Mouse (Mus musculus) B cell, adult 2 months (primary cell): ENCODE results near the gene Sfpq.
"Not testable (repeated sequence)": the region's sequence is repeated elsewhere in the genome, so short reads cannot be mapped to it uniquely, and the experiment has no call there.

Experiments used
- DNase-seq, 2 experiments: peaks; one replicate each; pipeline ENCODE4 v3.0.0; 2022

The Sfpq gene

GRCm38 (mm10) chr4:127021151-127021945 is at the start of gene Sfpq:
Sfpq (plus strand) TSS chr4:127021324.
- peak; percentile 98 to 99 for DNase-seq

- peak; percentile 51 to 59 for DNase-seq
Measured at GRCm38 (mm10) chr4:126977467-126977866, 43.7 kb upstream of the Sfpq start.

DNA sequence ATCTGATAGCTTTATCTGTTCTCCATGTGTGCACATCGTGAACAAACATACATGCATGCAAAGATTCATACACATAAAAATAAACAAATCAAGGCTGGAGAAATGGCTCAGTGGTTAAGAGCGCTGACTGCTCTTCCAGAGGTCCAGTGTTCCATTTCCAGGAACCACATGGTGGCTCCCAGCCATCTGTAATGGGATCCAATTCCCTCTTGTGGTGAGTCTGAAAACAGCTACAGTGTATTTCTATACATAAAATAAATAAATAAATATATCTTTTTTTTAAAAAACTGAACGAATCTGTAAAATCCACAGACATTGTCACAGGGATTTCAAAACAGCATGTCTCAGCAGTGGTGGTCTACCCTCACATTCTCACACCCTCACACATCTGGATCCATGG is 42.4 kb upstream of the Sfpq start:
- DNase-seq, result no peak

GRCm38 (mm10) chr4:126983321-126983720 is 37.8 kb upstream of the Sfpq start:
- DNase-seq, result no peak

DNA sequence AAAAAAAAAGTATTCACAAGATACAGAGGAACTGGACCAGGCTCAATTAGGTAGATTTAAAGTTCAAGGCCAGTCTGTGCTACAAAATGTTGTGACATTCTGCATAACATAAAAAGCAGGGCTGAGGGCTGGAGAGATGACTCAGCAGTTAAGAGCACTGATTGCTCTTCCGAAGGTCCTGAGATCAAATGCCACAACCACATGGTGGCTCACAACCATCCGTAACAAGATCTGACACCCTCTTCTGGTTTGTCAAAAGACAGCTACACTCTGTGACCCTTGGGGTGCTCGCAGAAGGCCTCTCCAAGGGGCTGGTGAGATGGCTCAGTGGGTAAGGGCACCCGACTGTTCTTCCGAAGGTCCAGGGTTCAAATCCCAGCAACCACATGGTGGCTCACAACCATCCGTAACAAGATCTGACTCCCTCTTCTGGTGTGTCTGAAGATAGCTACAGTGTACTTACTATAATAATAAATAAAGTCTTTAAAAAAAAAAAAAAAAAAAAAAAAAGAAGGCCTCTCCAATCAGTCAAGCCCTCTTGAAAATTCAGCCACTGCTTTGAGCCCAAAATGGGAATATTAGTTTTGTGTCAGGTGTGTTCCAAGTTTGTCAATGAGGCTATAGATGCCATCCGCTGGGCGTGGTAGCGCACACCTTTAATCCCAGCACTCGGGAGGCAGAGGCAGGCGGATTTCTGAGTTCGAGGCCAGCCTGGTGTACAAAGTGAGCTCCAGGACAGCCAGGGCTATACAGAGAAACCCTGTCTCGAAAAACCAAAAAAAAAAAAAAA is 37.2 kb upstream of the Sfpq start:
- not testable (repeated sequence) for DNase-seq

GRCm38 (mm10) chr4:126986768-126987167 is 34.4 kb upstream of the Sfpq start:
- DNase-seq, result peak in 1 of 2 experiments; percentile 4

DNA sequence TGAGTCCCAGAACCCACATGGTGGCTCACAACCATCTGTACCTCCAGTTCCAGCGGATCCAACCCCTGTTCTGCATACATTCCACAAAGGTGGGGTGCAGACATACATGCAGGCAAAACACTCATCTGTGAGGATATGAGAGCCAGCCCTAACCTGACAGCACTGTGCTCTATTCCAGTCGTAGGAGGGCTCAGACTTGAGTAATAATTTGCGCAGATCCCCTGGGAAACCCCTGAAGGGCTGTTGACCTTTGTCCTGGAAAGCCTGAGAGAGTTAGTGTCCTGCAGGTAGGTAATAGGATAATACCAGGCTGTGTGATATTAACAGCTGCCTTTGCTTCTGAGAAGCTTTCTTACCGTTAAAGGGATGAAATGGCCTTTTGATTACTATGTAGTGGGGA is 32.6 kb upstream of the Sfpq start:
- no peak for DNase-seq

- no peak for DNase-seq
Measured at GRCm38 (mm10) chr4:126990553-126990952, 30.6 kb upstream of the Sfpq start.

DNA sequence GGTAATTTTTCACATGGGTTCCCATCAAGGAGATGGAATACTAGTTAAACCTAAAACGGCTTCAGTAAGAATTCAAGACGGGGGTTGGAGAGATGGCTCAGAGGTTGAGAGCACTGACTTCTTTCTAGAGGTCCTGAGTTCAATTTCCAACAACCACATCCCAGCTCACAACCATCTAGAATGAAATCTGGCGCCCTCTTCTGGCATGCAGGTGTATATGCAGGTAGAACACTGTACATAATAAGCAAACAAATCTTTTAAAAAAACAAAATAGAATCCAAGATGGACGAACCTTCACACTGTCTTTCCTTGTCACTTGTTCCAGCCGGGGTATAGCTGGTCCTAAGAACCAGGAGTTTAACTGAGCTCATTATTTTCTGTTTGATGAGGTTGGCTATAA is 28.8 kb upstream of the Sfpq start:
- DNase-seq, result peak; percentile 71

GRCm38 (mm10) chr4:126999372-126999771 is 21.8 kb upstream of the Sfpq start:
- not testable (repeated sequence) for DNase-seq

GRCm38 (mm10) chr4:127000601-127001105 is 20.5 kb upstream of the Sfpq start:
- DNase-seq, result no peak

- no peak for DNase-seq
Measured at GRCm38 (mm10) chr4:127004384-127004783, 16.7 kb upstream of the Sfpq start.

GRCm38 (mm10) chr4:127005113-127005936 is 15.8 kb upstream of the Sfpq start:
- DNase-seq, result no peak

- DNase-seq, result peak; percentile 86 to 88
Measured at GRCm38 (mm10) chr4:127015294-127015993, 5.7 kb upstream of the Sfpq start.

GRCm38 (mm10) chr4:127016366-127016765 is 4.8 kb upstream of the Sfpq start:
- DNase-seq, result no peak

- no peak for DNase-seq
Measured at GRCm38 (mm10) chr4:127020411-127021150, 543 bp upstream of the Sfpq start.

DNA sequence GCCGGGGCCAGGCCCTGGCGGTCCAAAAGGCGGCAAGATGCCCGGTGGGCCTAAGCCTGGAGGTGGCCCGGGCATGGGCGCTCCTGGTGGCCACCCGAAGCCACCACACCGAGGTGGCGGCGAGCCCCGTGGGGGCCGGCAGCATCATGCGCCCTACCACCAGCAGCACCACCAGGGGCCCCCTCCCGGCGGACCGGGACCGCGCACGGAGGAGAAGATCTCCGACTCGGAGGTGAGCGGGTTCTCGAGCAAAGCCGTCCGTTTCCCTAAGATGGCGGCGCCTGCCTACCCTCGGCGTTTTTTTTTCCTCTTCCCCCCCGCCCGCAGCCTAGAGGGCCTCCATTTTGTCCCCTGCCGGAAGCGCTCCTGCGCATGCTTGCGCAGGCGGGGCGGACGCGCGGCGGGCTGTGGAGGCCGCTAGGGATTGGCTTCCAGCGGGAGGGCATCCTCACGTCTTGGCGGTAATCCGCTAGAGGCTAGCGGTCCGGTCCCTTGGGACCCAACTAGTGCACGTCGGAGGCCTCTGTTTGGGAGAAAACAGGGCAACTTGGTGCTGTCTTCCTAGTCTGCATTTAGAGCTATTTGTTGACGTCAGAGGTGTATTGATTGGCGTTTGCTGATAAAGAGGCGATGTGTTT is 984 bp downstream of the Sfpq start:
- DNase-seq, result peak; percentile 90 to 91

DNA sequence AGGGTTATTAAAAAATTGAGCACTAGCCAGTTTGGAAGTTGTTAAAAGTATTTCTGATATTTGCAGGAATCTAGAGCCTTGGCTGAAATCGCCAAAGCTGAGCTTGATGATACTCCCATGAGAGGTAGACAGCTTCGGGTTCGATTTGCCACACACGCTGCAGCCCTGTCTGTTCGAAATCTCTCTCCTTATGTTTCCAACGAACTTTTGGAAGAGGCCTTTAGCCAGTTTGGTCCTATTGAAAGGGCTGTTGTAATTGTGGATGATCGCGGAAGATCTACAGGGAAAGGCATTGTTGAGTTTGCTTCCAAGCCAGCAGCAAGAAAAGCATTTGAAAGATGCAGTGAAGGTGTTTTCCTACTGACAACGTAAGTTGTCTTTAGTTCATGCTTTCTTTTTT is 2.1 kb downstream of the Sfpq start:
- DNase-seq, result no peak

DNA sequence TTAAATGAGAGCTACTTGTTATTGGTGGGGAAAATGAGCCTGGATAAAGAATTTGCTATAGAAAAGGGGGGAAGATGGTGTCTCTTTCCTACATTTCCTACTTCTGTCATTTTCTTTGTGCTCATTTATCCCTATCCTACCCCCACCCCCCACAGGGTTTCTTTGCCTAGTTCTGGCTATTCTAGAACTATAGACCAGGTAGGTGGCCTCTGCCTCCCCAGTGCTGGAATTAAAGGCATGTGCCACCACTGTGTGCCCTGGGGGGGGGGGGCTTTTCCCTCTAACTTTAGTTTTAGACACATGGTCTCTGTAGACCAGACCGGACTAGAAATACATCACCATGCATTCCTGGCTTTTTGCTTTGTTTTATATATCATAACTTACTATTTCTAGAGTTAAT is 3.1 kb downstream of the Sfpq start:
- no peak for DNase-seq

DNA sequence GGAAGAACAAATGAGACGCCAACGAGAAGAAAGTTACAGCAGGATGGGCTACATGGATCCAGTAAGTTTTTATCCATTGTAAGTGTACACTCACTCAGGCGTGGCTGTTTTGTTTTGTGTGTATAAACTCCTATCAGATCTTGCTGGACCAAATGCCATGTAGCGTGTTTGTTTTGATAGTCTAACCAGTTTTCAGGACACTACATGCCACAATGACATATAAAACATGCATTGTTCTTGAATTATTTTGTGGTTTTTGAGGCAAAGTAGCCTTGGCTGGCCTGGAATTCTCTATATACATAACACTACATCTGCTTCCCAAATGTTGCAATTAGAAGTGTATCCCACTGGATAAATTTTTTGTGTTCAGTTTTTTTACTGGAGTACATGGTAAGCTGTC is 5.7 kb downstream of the Sfpq start:
- DNase-seq, result no peak
